Mouse (Mus musculus) gastrocnemius, adult 2 months (tissue): ENCODE results near the gene 4931406C07Rik. TPM values are rescaled to one million over a fixed set of nuclear protein-coding genes. Genes with fewer than 3 reads are reported as not detected.
"Not testable (repeated sequence)": the region's sequence is repeated elsewhere in the genome, so short reads cannot be mapped to it uniquely, and the experiment has no call there.

Experiments used
- DNase-seq: peaks from one replicate; pipeline ENCODE4 v3.0.0; 2022
- H3K27ac ChIP-seq: fragments of 200-600 bp; 2 replicates; pipeline ENCODE4 v1.8.1; 2022; ENCODE audit warnings: mild to moderate bottlenecking
- H3K4me3 ChIP-seq: fragments of 200-600 bp; 2 replicates; pipeline ENCODE4 v1.8.1; 2022; ENCODE audit warnings: mild to moderate bottlenecking, moderate library complexity
- CTCF ChIP-seq: fragments of 200-600 bp; IDR thresholded peaks from 2 replicates; pipeline ENCODE4 v1.8.1; 2022; ENCODE audit warnings: antibody characterized with exemption, mild to moderate bottlenecking, moderate library complexity
- intact Hi-C: fragments of 180-260 bp; cut with DNase I; formaldehyde crosslinking; loops from one replicate; pipeline ENCODE4 v1.15.1; 2025
- long read RNA-seq, 2 experiments: library from polyadenylated mRNA; stranded (forward); transcript quantifications; one replicate each; pipeline ENCODE4 v2.0.0; 2021
- total RNA-seq, 2 experiments: library from RNA; stranded (reverse); gene quantifications; 2 replicates each; pipeline ENCODE4 v1.2.3; 2021

The 4931406C07Rik gene
- total RNA-seq, result 1 to 10 TPM; 3.4 to 3.6 TPM
- long read RNA-seq, experiment 1, partial matches to known transcripts, result 1 of 2 reads
- long read RNA-seq, experiment 1, other reads (novel, unspliced or antisense), result 0 of 2 reads
- long read RNA-seq, experiment 2, partial matches to known transcripts, result 0 of 4 reads
- long read RNA-seq, experiment 2, other reads (novel, unspliced or antisense), result 4 of 4 reads

DNA sequence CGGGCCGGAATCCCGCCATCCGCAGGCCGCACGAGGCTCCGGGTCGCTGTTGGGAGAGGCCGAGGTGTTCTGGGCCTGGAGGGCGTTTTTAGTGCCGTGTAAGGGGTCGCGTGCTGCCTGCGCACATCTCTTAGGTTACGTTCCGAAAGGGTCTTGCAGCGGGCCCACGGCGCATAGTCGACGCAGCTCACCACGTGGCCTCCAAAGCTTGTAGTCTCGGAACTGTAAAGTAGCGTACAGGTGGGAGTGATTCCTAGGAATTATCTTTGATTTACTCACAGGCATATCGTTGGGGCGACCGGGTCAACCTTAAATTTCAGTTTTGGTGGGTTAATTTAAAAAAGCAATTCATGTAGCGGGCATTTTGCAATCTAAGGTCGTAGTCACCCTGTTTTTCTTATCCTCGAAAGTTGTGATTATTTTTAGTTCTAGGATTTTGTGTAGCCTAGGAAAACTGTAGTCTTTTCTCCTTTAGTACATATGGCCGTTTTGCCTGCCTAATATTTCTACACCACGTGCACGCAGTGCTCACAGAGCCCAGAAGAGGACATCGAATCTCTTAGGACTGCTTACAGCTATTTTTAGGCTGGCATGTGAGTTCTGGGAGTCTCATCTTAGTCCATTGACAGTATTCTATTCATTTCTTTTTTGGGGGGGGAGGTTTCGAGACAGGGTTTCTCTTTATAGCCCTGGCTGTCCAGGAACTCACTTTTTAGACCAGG, at the start of gene 4931406C07Rik:
Gene 4931406C07Rik (minus strand): TSS at position 51 of the 722 bp plus-strand sequence.
- Histone ChIP-seq H3K27ac (peak within 1 kb of the TSS; percentile 97), H3K4me3 (peak within 1 kb of the TSS; percentile 100)
- DNase-seq, result peak; percentile 30
- no peak for TF ChIP-seq CTCF
- intact Hi-C loops, result loop anchor here (1.0 to 5.0 kb wide), 2 partner anchors 26 to 51 kb away; partner anchors contain the start of gene Cep295

GRCm38 (mm10) chr9:15349925-15350324, 43.7 kb upstream of the 4931406C07Rik start:
- H3K4me3 ChIP-seq, result no peak overlapping the region
- no peak overlapping the region for H3K27ac ChIP-seq
- TF ChIP-seq CTCF, result no peak
- intact Hi-C loops, result no loop called here
- DNase-seq, result no peak

- no peak for DNase-seq
- intact Hi-C loops, result no loop called here
- no peak overlapping the region for H3K4me3 ChIP-seq
- no peak overlapping the region for H3K27ac ChIP-seq
- no peak for TF ChIP-seq CTCF
Observed at GRCm38 (mm10) chr9:15337776-15338175, 31.5 kb upstream of the 4931406C07Rik start.

DNA sequence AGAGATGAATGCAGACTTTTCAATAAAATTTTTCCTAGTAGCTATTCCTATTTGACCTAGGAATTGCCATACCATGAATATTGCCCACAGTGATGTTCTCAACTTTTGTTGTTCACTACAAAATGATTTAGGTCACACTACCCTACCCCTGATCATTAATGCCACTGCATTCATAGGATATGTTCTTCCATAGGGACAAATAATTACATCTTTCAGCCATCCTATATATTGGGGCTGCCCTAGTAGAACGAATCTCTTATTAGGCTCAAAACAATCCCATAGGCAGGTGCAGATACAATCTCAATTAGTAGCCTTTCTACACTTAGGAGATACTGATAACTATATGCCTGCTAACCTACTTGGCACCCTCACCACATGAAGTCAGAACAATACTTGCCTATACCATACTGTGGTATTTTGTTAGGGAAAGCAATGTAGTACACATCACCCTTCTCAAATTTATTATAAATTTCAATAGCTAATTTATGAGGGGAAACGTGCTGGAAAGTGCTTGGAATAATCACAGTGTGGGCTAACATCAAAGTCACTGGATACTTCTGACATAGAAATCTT, 12.0 kb upstream of the 4931406C07Rik start:
- intact Hi-C loops, result no loop called here
- no peak for DNase-seq
- no peak for TF ChIP-seq CTCF
- Histone ChIP-seq H3K27ac (no peak overlapping the region), H3K4me3 (no peak overlapping the region)

DNA sequence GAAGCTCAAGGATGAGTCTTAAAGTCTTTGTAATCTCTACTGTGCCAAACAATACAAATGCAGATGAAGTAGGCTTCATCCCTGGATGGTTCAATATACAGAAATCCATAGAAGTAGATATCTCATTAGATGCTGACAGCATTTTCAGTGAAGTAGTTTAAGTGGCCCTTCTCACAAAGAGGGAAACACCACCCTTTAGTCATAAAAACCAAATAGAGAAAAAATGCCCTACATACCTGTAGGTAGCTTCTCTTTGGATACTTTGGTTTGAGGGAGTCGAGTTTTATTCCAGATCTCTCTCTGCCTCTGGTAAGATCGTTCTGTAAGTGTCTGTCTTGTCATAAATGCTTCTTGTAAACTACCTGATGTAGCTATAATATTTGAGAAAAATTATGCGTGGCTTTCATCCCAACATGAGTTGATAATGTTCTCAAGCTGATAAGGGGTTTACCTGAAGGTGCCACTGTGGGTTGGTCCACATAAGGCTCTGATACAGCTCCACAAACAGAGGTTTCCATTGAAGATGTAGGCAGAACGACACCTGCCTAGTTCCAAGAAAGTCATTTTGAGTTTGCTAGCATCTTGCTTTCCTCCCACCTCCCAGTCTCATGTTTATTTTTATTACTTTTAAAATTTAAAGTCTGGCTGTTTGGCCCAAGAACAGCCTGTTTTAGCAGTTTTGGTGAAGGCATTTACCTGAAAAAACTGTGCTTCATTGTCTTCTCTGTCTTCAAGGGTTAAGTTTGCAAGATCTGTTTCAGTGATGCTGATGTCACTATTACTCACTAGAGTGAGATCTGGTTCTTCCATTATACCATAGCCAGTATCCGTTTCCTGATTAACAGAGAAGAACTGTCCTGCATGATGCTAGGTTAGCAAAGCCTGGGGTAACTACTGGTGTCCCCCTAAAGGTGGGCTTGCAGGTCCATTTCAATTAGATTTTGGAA, 11.2 kb upstream of the 4931406C07Rik start:
- TF ChIP-seq CTCF, result no peak
- intact Hi-C loops, result no loop called here
- Histone ChIP-seq H3K27ac (no peak overlapping the region), H3K4me3 (no peak overlapping the region)
- no peak for DNase-seq

DNA sequence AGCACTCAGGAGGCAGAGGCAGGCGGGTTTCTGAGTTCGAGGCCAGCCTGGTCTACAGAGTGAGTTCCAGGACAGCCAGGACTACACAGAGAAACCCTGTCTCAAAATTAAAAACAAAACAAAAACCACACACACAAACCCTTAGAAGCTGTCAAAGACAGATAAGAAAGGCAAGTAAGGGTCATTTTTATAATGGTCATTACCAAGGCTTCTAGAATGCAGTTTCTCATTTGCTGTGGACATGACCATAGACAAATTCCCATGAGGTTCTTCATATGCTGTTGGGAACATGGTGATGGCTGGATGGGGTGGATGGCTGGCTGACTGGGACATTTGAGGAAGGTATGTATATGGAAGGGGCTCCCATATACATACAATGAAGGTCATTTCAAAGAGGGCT, 10.0 kb upstream of the 4931406C07Rik start:
- intact Hi-C loops, result not testable (repeated sequence)

DNA sequence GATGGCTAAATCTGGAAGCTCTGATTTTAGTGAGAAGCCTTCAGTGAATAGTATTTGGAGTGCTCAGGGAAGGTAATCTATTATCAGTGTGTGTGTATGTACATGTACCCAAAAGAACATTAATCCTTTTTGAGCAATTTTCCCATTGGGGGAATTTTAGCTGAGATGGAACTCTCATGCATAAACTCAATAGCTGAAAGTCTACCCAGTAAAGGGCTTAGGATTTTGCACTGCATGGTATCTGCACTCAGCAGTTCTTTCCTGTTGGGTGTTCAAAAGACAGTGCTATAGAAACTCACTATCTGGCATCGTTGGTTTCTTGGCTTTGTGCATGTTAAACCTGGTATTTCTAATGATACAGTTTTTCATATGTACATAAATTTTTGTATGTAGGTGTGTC, 8.4 kb upstream of the 4931406C07Rik start:
- intact Hi-C loops, result no loop called here
- no peak overlapping the region for H3K27ac ChIP-seq
- no peak overlapping the region for H3K4me3 ChIP-seq
- no peak for TF ChIP-seq CTCF
- DNase-seq, result no peak

More for the DNA sequence above, 10.0 kb upstream of the 4931406C07Rik start:
- not testable (repeated sequence) for H3K27ac ChIP-seq, H3K4me3 ChIP-seq, DNase-seq

DNA sequence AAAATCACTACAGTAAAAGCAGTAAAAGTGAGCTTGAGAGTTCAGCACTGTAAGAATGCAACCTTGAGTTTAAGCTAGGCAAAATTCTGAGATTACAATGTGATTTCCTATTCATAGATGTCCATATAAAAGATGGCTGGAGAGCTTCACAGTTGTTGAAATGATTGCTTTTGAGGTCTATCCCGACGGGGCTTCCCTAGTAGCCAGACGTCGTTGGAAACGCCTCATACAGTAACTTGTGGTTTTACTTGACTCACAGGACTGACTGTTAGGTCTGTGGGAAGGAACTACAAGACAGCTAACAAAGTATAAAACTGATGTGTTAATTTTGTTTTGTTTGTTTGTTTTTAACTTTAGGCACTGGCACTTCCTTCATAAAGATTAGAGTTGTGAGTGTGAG, 7.4 kb upstream of the 4931406C07Rik start:
- DNase-seq, result no peak
- intact Hi-C loops, result no loop called here
- TF ChIP-seq CTCF, result no peak
- H3K4me3 ChIP-seq, result no peak overlapping the region
- H3K27ac ChIP-seq, result no peak overlapping the region

DNA sequence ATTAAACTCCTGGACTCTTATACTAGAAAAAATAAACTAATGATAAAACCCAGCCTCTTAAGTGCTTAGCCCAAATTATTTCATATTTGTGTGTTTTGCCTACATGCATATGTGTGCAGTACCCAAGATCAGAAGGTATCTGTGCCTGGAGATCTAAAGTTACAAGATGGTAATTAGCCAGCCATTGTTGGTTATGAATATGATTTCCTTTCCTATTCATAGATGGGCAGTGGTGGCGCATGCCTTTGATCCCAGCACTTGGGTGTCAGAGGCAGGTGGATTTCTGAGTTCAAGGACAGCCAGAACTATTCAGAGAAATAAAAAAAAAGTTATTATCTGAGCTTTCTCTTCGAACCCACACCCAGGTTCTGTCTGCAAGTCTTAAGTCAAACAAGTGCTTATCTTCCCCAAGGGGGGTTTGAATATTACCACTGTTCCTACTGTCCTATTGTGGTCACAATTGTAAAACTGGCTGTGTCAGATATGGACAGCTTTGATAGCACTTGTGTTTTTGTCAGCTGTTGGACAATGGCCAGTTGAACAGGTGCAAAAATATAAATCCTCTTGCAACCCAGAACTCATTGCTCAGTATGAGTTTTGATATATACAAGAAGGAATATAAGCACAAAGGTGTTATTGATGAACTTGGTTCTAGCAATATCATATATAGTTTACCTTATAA, 5.9 kb upstream of the 4931406C07Rik start:
- intact Hi-C loops, result no loop called here
- Histone ChIP-seq H3K4me3 (no peak overlapping the region), H3K27ac (no peak overlapping the region)
- TF ChIP-seq CTCF, result no peak
- no peak for DNase-seq

- intact Hi-C loops, result no loop called here
- no peak overlapping the region for H3K27ac ChIP-seq
- TF ChIP-seq CTCF, result no peak
- no peak for DNase-seq
- no peak overlapping the region for H3K4me3 ChIP-seq
Observed at GRCm38 (mm10) chr9:15310179-15310578, 3.9 kb upstream of the 4931406C07Rik start.

DNA sequence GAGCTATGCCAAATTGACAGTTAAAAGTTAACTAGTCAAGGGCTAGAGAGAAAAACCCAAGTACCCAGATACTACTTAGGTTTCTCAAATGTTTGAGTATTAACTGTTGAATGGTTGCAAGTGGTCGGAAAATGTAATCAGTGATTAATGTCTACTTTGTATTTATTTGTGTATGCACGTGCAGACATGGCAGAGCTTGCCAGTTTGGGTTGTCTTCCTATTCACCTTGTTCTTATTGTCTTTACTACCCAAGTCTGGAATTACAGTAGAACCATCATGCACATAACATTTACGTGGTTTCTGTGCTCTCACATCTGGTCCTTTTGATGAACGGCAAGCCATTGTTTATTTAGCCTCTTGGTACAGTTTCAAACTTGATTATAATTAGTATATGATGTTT, 3.2 kb upstream of the 4931406C07Rik start:
- Histone ChIP-seq H3K4me3 (no peak overlapping the region), H3K27ac (no peak overlapping the region)
- DNase-seq, result no peak
- TF ChIP-seq CTCF, result no peak
- intact Hi-C loops, result loop anchor here (5.0 kb wide), 1 partner anchor 48 kb away; the partner anchor contains the start of gene Cep295

DNA sequence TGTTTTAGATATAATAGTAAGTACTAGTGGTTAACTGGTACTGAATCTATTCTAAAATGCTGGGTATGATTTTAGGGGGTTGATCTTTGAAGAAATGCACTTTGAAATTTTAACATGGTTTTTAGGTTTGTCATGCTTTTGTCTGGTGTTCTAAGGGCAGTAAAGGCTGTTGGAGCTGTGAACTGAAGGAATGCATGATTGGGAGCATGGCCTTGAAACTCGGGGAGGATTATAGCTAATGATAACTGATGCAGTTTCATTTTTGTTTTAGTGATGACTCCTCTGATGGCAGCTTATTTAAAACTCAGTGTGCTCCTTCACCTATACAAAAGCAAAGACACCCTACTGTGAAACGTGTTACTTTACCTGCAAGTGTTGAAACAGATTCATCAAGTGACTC, 2.0 kb upstream of the 4931406C07Rik start:
- DNase-seq, result no peak
- H3K27ac ChIP-seq, result no peak overlapping the region
- no peak overlapping the region for H3K4me3 ChIP-seq
- intact Hi-C loops, result loop anchor here (5.0 kb wide), 1 partner anchor 49 kb away; the partner anchor contains the start of gene Cep295
- no peak for TF ChIP-seq CTCF
